Mouse (Mus musculus) left cerebral cortex, adult 2 months (tissue): ENCODE data around the gene Serpinh1. TPM values are rescaled to one million over a fixed set of nuclear protein-coding genes. Genes with fewer than 3 reads are reported as not detected.

ENCODE experiments used
- DNase-seq, 2 experiments: peaks; one replicate each; pipeline ENCODE4 v3.0.0; 2021 to 2022; ENCODE audit warnings: low spot score in 2 of 2, mixed read lengths in 1 of 2; ENCODE audit errors: extremely low spot score in 1 of 2
- H3K27ac ChIP-seq: fragments of 200-600 bp; 2 replicates; pipeline ENCODE4 v1.8.1; 2022
- H3K4me3 ChIP-seq: fragments of 200-600 bp; 2 replicates; pipeline ENCODE4 v1.8.1; 2022
- CTCF ChIP-seq: fragments of 200-600 bp; IDR thresholded peaks from 2 replicates; pipeline ENCODE4 v1.8.1; 2022; ENCODE audit warnings: antibody characterized with exemption, mild to moderate bottlenecking, moderate library complexity
- intact Hi-C: fragments of 180-260 bp; cut with DNase I; formaldehyde crosslinking; loops from one replicate; pipeline ENCODE4 v1.15.1; 2025
- total RNA-seq, 2 experiments: library from RNA; stranded (reverse); gene quantifications; 2 replicates each; pipeline ENCODE4 v1.2.3; 2021

Gene Serpinh1
- total RNA-seq, 2 experiments from 2014 or later: 22.2 TPM

DNA sequence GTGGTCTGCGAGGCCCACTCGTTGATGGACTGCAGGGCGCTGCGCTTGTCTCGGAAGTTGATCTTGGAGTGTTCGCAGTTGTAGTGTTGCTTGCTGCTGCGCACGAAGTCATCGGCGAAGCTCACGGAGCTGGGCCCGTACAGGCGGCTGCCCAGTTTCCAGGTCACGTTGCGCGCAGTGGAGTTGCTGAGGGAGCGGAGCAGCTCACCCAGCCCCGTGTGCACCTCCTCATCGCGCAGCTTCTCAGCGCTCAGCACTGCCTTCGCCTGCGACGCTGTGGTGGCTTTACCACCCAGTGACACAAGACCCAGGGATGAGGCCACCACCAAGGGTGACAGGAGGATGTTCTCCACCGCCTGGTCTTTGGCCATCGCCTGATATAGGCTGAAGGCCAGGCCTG, 4.2 kb downstream of the Serpinh1 start:
- Histone ChIP-seq H3K4me3 (no peak overlapping the region), H3K27ac (no peak overlapping the region)
- DNase-seq: no peak
- TF ChIP-seq CTCF: no peak
- intact Hi-C loops: no loop called here

DNA sequence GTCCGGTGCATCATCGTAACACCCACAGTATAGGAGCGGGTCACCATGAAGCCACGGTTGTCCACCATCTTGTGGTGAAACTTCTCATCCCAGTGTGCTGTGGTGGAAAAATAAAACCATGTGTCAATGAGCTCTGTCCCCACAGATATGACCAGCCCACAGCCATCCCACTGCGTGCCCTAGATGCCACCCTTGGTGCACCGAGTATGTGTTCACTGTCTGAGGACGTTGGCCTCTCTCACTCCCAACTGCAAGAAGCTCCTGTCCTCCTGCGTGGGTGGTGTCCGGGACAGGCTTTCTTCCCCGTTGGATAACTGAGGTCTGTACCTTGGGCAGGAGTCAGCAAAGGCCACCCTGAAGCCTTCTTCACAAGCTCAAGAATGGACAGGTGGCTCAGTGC, 5.8 kb downstream of the Serpinh1 start:
- no peak for DNase-seq
- no peak overlapping the region for H3K4me3 ChIP-seq
- no peak overlapping the region for H3K27ac ChIP-seq
- no peak for TF ChIP-seq CTCF
- intact Hi-C loops: no loop called here

DNA sequence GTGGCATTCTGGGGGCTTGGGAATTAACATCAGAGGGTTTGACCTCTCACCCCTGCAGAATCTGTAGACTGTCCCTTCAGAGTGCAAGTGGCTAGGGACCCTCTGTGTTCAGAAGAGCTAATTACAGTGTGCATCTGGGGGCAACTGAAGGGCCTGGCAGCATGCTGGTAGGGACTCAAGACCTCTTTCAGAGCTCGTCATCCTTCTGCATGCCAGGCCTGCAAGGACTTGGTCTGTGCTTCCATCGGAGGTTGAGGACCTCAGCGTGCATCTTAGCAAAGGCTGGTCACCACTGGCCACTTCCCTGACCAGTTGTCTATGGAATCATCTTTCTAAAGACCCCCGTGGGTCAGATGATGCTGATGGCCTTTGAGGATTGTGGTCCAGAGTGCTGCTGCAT, 9.5 kb downstream of the Serpinh1 start:
- H3K27ac ChIP-seq: no peak overlapping the region
- no peak for TF ChIP-seq CTCF
- no peak for DNase-seq
- H3K4me3 ChIP-seq: no peak overlapping the region
- intact Hi-C loops: no loop called here

DNA sequence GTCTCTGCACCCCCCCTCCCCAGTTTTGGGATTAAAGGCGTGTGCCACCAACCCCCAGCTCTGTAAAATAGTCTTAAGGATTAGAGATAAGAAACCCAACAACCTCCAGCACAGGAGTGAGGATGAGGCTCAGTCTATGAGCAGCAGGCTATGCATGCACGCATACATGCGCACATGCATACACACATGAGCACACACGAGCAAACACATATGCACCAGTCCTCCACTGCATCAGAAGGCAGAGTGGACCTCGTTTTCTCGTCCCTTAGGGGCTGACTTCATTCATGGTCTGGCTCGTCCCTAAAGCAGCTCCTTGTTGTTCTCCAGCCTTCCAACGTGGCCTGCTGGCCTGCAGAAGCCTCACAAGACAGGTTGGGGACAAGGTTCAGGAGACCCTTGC, 12.3 kb downstream of the Serpinh1 start:
- H3K4me3 ChIP-seq: no peak overlapping the region
- intact Hi-C loops: no loop called here
- TF ChIP-seq CTCF: no peak
- no peak overlapping the region for H3K27ac ChIP-seq
- no peak for DNase-seq

DNA sequence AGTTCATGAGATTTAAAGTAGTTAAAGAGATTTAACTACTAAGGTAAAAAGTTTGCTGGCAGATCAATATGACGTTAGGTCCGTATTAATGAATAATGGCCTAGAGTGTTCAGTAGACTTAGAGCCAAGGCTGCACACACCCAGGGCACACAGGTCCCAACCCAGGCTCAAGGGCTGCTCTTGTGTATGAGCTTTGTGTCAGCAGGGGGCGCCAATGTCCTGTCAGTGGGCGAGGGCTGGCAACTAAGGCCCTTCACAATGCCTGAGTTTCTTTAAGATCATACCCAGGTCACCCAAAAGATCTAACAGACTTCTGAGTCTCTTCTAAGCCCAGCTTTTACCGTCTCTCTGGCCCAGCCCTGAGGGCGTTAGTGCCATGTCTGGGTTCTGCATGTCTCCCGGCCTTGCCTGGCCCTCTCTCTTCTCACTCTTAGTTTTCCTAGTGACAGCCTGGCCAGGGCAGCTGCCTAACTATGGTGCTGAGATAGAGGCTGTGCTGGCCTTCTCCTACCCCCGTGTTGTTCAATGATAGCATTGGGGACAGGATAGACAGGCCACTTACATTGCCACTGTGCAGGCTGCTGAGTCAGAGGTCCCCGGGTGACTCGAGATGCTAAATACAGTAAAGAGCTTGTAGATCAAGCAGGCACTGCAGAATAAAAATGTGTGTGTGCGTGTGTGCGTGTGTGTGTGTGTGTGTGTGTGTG, 20.1 kb downstream of the Serpinh1 start:
- Histone ChIP-seq H3K4me3 (no peak overlapping the region), H3K27ac (no peak overlapping the region)
- intact Hi-C loops: loop anchor here (1.0 to 5.0 kb wide), 2 partner anchors 32 to 119 kb away; no protein-coding TSS in a partner anchor
- TF ChIP-seq CTCF: peak; percentile 83
- peak; percentile 57 to 73 for DNase-seq

DNA sequence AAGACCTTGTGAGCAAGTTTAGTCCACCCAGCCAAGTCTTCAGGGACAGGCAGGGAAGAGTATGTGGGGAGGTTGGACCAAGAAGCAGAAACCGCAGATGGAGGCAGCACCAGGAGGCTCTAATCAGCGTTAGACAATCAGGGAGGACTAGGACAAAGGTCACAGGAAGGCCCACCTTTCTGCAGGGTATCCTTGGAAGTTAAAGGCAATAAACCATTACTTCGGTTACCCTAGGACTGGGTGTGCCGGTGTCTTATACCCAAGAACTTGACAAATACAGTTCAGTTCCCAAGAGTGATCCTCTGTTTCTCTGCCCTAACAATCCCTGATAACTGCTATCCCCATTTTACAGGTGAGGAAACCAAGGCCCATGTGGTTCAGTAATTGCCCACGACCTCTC, 23.0 kb downstream of the Serpinh1 start:
- intact Hi-C loops: loop anchor here (5.0 kb wide), 1 partner anchor 122 kb away; no protein-coding TSS in a partner anchor
- TF ChIP-seq CTCF: no peak
- no peak for DNase-seq

DNA sequence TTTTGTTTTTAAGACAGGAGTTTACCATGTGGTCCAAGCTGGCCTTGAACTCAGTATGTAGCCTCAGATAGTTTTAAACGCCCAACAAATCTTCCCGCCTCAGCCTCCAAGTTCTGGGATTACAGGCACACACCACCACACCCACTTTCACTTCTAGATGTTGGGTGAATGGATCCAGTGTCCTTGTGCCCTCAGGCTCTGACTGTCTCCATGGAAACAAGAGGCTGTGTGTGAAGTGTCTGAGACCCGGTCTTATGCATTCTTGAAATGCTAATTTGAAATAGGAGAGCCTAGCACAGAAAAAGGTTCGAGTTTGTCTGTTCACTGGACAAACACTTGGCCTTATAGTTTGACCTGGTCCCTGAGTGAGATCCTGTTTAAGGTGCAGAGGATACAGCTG, 24.2 kb downstream of the Serpinh1 start:
- DNase-seq: no peak
- intact Hi-C loops: no loop called here

More for the DNA sequence above, 23.0 kb downstream of the Serpinh1 start:
- H3K4me3 ChIP-seq: no peak overlapping the region
- no peak overlapping the region for H3K27ac ChIP-seq

DNA sequence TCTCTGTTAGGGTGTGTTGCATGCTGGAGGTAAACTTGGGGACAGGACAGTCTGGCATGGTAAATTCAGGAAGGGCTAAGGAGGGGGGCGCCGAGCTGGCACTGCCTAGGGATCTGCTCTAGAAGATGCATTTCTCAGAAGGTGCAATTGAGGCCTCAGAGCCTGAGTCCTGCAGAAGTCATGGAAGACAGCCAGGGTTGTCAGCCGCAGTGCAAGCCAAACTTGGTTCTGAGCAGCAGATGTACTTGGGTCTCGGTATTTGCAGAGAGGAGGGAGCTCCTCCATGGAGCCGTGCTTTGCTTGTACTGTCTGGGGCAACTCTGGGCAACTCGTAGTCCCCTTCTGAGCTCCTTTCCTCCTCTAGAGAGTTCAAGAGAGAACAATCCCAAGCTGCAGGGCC, 26.9 kb downstream of the Serpinh1 start:
- no peak for DNase-seq
- Histone ChIP-seq H3K4me3 (no peak overlapping the region), H3K27ac (no peak overlapping the region)
- intact Hi-C loops: no loop called here
- TF ChIP-seq CTCF: no peak

More for the DNA sequence above, 24.2 kb downstream of the Serpinh1 start:
- no peak overlapping the region for H3K4me3 ChIP-seq
- no peak for TF ChIP-seq CTCF
- no peak overlapping the region for H3K27ac ChIP-seq

DNA sequence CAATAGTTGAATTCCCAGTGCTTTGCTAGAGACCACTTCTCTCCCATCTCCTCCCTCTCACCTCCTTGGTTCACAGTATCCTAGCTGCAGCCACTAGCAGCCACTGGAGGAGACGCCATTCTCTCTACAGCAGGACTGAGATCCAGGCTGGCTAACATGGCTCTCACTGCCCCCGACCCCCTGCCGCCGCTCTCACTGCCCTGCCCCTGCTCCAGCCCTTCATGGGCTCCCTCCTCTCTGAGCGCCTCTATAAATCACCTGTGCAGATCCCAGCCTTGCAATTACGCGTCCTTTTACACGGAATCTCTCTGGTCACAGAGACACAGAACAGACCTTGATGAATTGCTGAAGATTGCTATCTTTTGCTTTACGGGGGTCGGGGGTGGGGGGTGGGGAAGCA, 28.2 kb downstream of the Serpinh1 start:
- Histone ChIP-seq H3K4me3 (no peak overlapping the region), H3K27ac (no peak overlapping the region)
- TF ChIP-seq CTCF: no peak
- no peak for DNase-seq
- intact Hi-C loops: no loop called here

DNA sequence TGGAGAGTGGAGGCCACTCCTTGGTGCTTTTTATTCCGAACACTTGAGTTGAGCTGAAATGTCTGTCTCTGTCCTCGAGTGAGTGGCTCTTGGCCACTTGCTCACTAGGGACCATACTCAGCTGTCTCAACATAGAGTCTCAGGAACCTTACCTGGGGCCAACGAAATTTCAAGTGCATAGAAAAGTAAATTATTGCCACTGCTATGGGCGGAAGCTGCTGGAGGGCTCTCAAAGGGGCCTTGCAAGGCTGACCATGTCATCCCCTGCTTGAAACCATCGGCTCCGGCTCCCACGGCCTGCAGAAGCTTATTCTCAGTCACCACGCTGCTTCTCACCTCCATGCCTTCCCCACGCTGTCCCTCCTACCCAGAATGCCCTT, 29.7 kb downstream of the Serpinh1 start:
- no peak overlapping the region for H3K27ac ChIP-seq
- intact Hi-C loops: no loop called here
- no peak overlapping the region for H3K4me3 ChIP-seq
- no peak for DNase-seq
- TF ChIP-seq CTCF: no peak

DNA sequence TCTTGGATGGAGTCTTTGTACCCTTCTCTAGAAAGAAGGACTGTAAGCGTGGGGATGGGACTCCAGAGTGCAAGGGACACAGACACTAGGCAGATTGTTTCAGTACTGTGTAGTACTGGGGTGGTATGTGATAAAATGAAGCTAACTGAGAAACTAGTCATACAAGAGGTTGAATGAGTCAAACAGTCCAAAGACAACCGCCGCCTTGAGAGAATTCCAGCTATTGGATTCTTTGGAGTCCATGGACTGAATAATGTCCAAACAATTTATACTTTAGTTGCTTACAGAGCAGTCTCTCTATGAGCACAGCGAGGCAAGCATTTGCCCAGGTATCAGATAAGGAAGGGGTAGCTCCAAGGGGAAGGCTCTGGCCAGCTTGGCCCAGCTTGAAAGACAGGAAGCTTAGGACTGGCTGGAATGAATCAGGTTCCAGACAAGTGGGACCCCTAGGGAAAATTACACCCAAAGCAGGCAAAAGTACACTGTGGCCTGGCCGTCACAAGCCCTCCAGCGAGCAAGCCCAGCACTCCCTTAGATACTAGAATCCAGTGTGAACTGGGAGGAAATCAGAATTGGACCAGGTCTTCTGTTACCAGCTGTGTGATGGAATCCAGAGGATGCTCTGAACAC, 30.2 kb downstream of the Serpinh1 start:
- no peak for TF ChIP-seq CTCF
- intact Hi-C loops: no loop called here
- H3K27ac ChIP-seq: no peak overlapping the region
- H3K4me3 ChIP-seq: no peak overlapping the region
- no peak for DNase-seq

DNA sequence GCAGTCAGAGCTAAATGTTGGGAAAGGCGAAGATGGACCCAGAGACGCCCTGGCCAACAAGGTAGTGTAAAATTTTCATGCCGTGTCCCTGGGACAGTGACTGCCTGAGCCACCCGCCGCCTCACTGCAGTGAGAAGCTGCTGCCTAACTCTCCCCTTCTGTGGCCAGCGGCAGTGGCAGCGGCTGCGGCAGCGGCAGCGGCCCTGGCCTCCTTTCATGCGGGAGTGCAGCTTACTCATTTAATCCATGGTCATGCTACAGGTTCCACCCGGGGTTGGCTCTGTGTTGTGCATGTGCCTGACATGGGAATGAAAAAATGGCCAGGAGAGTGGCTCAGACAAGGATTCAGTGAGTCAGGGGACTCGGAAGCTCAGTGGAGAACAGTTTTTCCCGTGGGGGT, 32.5 kb downstream of the Serpinh1 start:
- no peak overlapping the region for H3K4me3 ChIP-seq
- intact Hi-C loops: no loop called here
- no peak for DNase-seq
- H3K27ac ChIP-seq: no peak overlapping the region
- TF ChIP-seq CTCF: no peak

DNA sequence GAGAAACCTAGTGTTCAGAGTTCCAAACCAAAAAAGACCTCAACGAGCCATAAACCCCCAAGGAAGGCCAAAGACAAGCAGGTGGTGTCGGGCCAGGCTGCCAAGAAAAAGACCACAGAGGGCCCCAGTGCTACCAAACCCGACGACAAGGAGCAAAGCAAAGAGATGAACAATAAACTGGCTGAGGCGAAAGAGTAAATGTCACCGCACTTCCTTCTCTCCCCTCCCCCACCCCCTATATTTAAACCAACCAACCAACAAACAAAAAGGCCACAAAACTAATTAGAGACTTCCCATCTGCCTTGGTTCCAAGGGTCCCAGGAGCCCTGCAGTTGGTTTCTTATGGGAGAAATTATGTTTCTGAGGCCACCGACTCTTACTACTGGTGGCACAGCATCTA, 35.6 kb downstream of the Serpinh1 start:
- no peak for DNase-seq
- Histone ChIP-seq H3K4me3 (no peak overlapping the region), H3K27ac (no peak overlapping the region)
- TF ChIP-seq CTCF: no peak
- intact Hi-C loops: no loop called here
